Mouse (Mus musculus): ENCODE data around the gene Tgfbi. TPM values are rescaled to one million over a fixed set of nuclear protein-coding genes. Genes with fewer than 3 reads are reported as not detected.

Tgfbi gene
- polyA plus RNA-seq, 1 experiment from 2014 or later = 116 TPM

DNA sequence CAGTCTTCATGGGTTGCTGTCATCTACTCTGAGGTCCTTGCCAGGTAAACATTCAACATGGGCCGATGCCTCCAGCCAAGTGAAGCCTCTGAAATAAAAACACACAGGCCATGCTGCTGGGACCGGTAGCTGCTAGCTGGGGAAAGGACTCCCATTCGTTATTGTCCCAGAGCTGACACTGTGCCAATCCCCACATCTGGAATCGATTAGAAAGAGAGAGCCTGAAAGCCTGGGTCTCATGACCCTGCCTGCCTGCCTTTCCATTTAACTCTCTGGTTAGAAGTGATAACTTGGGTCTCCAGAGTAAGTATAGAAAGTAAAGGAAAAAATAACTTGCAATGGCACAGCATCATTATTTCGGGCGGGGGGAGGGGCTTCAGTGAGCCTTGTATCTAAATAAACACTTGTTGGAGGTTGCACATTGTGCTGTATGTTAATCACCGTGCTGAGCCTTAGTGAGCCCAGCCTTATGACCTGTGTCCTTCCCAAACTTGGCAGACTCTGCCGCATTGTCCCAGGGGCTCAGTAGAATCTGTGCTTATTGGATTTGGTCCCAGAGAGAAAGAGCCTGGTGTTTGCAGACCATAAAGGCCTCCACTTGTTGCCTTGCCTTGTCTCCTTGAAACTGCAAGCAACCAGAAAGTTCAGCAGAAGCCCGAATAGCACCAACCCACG, 9.0 kb upstream of the Tgfbi start:
- DNase-seq (ENCODE audit: low spot score) (peak; percentile 78), ATAC-seq (replicated peaks; ENCODE audit: low FRiP score, low read depth) (no peak)
- Histone ChIP-seq H3K9me3 (replicated peaks; ENCODE audit: low read length) (no peaks in the 10 kb centered on the region), H3K4me1 (replicated peaks; ENCODE audit: insufficient read depth, low read length) (peaks cover 19% of the 10 kb centered on the region; the same call in 1 of the 2 replicates), H3K4me3 (replicated peaks; ENCODE audit: low read depth, low read length) (no peak overlapping the region), H3K9ac (ENCODE audit: low read depth, low read length) (no peak overlapping the region), H3K27me3 (ENCODE audit: insufficient read depth, low read length) (no peaks in the 10 kb centered on the region), H3K4me2 (ENCODE audit: low read length) (no peak overlapping the region), H3K36me3 (ENCODE audit: insufficient read depth, low read length) (no peaks in the 10 kb centered on the region), H3K27ac (peak overlapping the region; percentile 60; the same call in 1 of the 2 replicates)
- WGBS = 45% methylated on average over 10 of the region's 10 CpGs
- no peak for TF ChIP-seq CTCF (IDR thresholded peaks at IDR 0.05; ENCODE audit: low read depth)

DNA sequence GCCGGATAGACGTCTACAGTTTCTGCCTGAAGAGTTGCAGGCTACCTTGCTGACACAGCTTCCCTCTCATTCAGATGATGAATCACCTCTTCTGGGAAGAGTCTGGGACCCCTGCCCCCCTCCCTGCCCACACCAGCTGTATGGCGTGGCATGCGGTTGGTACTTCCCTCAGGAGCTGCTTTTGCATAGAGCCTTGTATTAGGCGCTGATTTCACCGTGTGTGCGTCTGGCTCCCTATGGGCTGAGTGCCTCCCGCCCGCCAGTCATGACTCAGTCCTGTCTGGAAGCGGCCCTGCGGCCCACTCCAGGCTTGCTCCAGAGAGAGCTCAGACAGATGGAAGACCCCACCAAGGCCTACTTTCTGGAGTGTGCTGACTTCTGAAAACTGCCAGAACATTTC, 8.1 kb upstream of the Tgfbi start:
- no peak overlapping the region for H3K4me2 ChIP-seq (ENCODE audit: low read length)
- H3K4me3 ChIP-seq (replicated peaks; ENCODE audit: low read depth, low read length) = no peak overlapping the region
- no peaks in the 10 kb centered on the region for H3K27me3 ChIP-seq (ENCODE audit: insufficient read depth, low read length)
- 37% methylated on average over 11 of the region's 11 CpGs for WGBS
- peak overlapping the region; percentile 60; the same call in 1 of the 2 replicates for H3K27ac ChIP-seq
- peaks cover 19% of the 10 kb centered on the region; the same call in 1 of the 2 replicates for H3K4me1 ChIP-seq (replicated peaks; ENCODE audit: insufficient read depth, low read length)
- DNase-seq (ENCODE audit: low spot score) (no peak), ATAC-seq (replicated peaks; ENCODE audit: low FRiP score, low read depth) (0 out of 2 replicates have a peak, but pooled peaks have one; percentile 30)
- H3K9ac ChIP-seq (ENCODE audit: low read depth, low read length) = no peak overlapping the region
- no peaks in the 10 kb centered on the region for H3K9me3 ChIP-seq (replicated peaks; ENCODE audit: low read length)
- no peak for TF ChIP-seq CTCF (IDR thresholded peaks at IDR 0.05; ENCODE audit: low read depth)
- H3K36me3 ChIP-seq (ENCODE audit: insufficient read depth, low read length) = no peaks in the 10 kb centered on the region

DNA sequence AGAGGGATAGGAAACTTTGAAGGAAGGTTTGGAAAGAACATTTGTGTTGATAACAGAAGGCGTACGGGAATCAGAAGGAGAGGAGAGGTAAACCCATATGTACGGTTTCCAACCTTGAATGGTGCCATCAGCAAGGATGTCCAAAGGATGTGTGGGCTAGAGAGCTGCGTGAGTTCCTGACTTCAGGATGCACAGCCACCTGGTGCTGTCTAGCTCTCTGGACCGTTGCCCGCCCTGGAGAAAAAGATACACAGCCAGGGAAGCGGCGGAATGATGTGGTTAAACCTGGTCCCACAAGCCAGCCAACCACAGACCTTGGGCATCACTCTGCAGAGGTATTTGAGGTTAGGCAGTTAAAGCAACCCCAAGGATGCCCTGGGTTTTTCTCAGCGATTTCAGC, 3.8 kb upstream of the Tgfbi start:
- 92% methylated on average over 9 of the region's 9 CpGs for WGBS
- no peak for TF ChIP-seq CTCF (IDR thresholded peaks at IDR 0.05; ENCODE audit: low read depth)
- ATAC-seq (replicated peaks; ENCODE audit: low FRiP score, low read depth) = no peak

DNA sequence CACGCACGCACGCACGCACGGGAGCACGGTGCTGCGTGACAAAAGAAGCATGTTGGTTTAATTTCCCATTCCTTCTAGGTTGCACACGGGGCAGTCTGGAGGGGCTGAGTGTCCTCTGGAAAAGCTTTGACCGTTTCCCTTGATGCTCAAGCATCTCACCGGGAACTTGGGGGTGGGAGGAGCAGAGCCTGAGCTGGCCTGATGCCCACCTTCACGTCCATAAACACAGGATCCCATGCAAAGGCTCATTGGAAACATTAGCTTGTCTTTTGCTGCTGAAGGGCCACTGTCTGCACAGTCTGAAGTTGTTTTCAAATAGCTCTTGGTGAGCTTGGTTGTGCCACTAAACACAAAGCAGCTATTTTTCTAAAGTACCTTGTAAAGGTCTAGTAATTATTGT, 2.6 kb upstream of the Tgfbi start:
- peaks cover 14% of the 10 kb centered on the region; the same call in 1 of the 2 replicates for H3K4me1 ChIP-seq (replicated peaks; ENCODE audit: insufficient read depth, low read length)
- no peaks in the 10 kb centered on the region for H3K9me3 ChIP-seq (replicated peaks; ENCODE audit: low read length)
- no peaks in the 10 kb centered on the region for H3K27me3 ChIP-seq (ENCODE audit: insufficient read depth, low read length)
- no peak overlapping the region for H3K4me3 ChIP-seq (replicated peaks; ENCODE audit: low read depth, low read length)
- no peaks in the 10 kb centered on the region for H3K36me3 ChIP-seq (ENCODE audit: insufficient read depth, low read length)
- H3K4me2 ChIP-seq (ENCODE audit: low read length) = no peak overlapping the region
- no peak for TF ChIP-seq CTCF (IDR thresholded peaks at IDR 0.05; ENCODE audit: low read depth)
- H3K9ac ChIP-seq (ENCODE audit: low read depth, low read length) = no peak overlapping the region
- 40% methylated on average over 11 of the region's 11 CpGs for whole genome bisulfite sequencing
- DNase-seq (ENCODE audit: low spot score) (no peak), ATAC-seq (replicated peaks; ENCODE audit: low FRiP score, low read depth) (no peak)
- no peak overlapping the region for H3K27ac ChIP-seq

More for the DNA sequence above, 3.8 kb upstream of the Tgfbi start:
- Histone ChIP-seq H3K27ac (no peak overlapping the region), H3K9me3 (replicated peaks; ENCODE audit: low read length) (no peaks in the 10 kb centered on the region), H3K27me3 (ENCODE audit: insufficient read depth, low read length) (no peaks in the 10 kb centered on the region), H3K4me2 (ENCODE audit: low read length) (no peak overlapping the region), H3K4me1 (replicated peaks; ENCODE audit: insufficient read depth, low read length) (peaks cover 18% of the 10 kb centered on the region; the same call in 1 of the 2 replicates), H3K36me3 (ENCODE audit: insufficient read depth, low read length) (no peaks in the 10 kb centered on the region), H3K9ac (ENCODE audit: low read depth, low read length) (no peak overlapping the region), H3K4me3 (replicated peaks; ENCODE audit: low read depth, low read length) (no peak overlapping the region)
- DNase-seq (ENCODE audit: low spot score) = no peak

DNA sequence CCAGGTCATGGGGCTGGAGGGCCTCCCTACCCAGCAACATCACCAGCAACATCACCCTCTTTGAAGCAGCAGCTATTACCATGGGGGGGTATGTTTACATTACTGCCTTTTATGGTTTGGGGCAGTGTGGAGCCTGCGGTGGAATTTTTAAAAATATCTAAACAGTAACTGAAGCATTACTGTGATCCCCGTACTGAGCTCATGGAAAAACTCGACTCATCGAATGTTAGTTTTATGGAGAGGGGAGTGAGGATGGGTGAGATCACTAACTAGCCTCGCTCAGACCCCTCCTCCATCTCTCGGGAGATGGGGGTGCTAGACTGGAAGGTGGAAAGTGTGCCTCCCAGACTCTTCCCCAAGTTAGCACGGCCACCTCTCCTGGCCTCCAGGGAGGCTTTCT, 2.1 kb upstream of the Tgfbi start:
- no peak for ATAC-seq (replicated peaks; ENCODE audit: low FRiP score, low read depth)
- H3K4me2 ChIP-seq (ENCODE audit: low read length) = no peak overlapping the region
- WGBS = 13% methylated on average over 7 of the region's 7 CpGs

GRCm38 (mm10) chr13:56607846-56608245, 1.5 kb upstream of the Tgfbi start:
- H3K36me3 ChIP-seq (ENCODE audit: insufficient read depth, low read length) = no peaks in the 10 kb centered on the region
- no peak overlapping the region for H3K4me2 ChIP-seq (ENCODE audit: low read length)
- 68% methylated on average over 4 of the region's 4 CpGs for WGBS
- no peak overlapping the region for H3K27ac ChIP-seq
- no peak overlapping the region for H3K9ac ChIP-seq (ENCODE audit: low read depth, low read length)
- H3K4me1 ChIP-seq (replicated peaks; ENCODE audit: insufficient read depth, low read length) = peaks cover 25% of the 10 kb centered on the region
- no peak for DNase-seq (ENCODE audit: low spot score)
- H3K4me3 ChIP-seq (replicated peaks; ENCODE audit: low read depth, low read length) = no peak overlapping the region
- ATAC-seq (replicated peaks; ENCODE audit: low FRiP score, low read depth) = no peak
- TF ChIP-seq CTCF (IDR thresholded peaks at IDR 0.05; ENCODE audit: low read depth) = no peak
- H3K9me3 ChIP-seq (replicated peaks; ENCODE audit: low read length) = no peaks in the 10 kb centered on the region
- H3K27me3 ChIP-seq (ENCODE audit: insufficient read depth, low read length) = no peaks in the 10 kb centered on the region

More for the DNA sequence above, 2.1 kb upstream of the Tgfbi start:
- H3K4me3 ChIP-seq (replicated peaks; ENCODE audit: low read depth, low read length) = no peak overlapping the region
- peak; percentile 59 for DNase-seq (ENCODE audit: low spot score)
- no peaks in the 10 kb centered on the region for H3K9me3 ChIP-seq (replicated peaks; ENCODE audit: low read length)
- H3K27ac ChIP-seq = no peak overlapping the region
- H3K9ac ChIP-seq (ENCODE audit: low read depth, low read length) = no peak overlapping the region
- H3K36me3 ChIP-seq (ENCODE audit: insufficient read depth, low read length) = no peaks in the 10 kb centered on the region
- H3K4me1 ChIP-seq (replicated peaks; ENCODE audit: insufficient read depth, low read length) = peaks cover 19% of the 10 kb centered on the region; the same call in 1 of the 2 replicates
- no peak for TF ChIP-seq CTCF (IDR thresholded peaks at IDR 0.05; ENCODE audit: low read depth)
- H3K27me3 ChIP-seq (ENCODE audit: insufficient read depth, low read length) = no peaks in the 10 kb centered on the region
